Mouse (Mus musculus) R1 (cell line): ENCODE results near the gene Meox1.

ENCODE experiments used
- DNase-seq: peaks from one replicate; pipeline ENCODE4 v3.0.0-alpha.2; 2018; ENCODE audit warnings: low read depth, low spot score

The Meox1 gene

DNA sequence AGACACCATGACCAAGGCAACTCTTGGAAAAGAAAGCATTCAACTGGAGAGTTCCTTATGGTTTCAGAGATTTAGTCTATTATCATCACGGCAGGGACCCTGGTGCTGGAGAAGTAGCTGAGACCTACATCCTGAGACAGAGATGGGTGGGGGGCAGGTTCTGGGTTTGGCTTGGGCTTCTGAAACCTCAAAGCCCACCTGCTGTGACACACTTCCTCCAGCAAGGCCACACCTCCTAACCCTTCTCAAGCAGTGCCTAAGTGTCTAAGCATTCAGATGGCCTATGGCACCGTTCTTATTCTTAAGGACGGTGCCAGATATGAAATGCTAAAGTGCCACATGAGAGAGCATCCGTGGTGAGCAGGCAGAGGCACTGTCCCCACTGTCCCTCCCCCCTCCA lies 4.2 kb upstream of the Meox1 start:
- peak; percentile 58 for DNase-seq

DNA sequence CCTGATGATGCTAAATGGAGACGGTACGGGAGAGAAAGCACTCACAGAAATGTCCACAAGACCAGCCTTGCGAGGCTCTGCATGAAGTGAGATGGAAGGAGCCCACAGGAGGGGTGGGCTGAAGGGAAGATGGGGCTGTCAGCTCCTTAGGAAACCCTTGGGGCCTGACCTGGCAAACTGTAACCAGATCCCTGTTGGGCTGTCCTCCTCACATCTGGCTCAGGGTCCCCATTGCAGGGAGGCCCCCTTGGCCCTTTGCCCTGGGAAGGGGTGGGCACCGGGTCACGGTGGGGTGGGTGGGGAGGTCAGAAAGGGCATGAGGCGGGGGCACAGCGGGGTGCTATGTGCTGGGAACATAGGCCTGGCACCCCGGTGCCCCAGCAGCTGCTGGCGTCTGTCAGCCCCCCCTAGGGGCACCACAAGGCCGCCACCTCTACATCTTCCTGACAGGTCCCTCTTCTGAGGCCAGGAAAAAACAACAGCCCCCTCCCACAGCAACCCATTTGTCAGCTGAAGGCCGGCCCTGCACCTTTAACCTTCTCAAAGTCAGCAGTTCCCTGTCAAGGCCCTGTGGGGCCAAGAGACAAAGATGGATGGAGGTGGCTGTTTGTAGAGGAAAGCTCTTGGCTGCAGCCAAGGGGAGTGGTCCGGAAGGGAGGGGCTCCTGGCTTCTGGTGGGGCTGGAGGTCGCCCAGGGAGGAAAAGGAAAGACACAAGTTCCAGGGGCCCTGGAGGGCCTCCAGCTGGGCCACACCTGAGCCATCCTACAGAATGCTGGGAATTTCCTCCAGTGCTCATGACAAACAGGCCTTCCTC lies 2.6 kb upstream of the Meox1 start:
- peak; percentile 97 for DNase-seq

DNA sequence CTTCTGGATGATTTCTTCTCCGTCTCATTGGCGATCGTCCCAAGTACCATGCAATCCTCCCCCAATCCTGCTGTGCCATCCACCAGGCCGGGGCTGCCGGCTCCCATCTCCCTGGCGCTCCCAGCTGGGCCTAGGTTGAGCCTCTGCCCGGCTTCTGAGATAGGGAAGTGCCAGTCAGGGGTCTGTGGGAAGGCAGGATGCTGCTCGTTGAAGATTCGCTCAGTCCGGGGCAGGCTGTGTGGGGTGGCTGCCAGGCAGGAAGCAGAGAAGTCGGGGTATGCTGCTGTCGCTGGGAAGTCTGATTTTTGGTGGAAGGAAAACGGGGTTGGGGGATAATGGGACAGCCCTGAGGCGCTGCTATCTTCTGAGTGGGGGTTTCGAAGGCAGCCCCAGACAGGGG lies 614 bp downstream of the Meox1 start:
- no peak for DNase-seq

DNA sequence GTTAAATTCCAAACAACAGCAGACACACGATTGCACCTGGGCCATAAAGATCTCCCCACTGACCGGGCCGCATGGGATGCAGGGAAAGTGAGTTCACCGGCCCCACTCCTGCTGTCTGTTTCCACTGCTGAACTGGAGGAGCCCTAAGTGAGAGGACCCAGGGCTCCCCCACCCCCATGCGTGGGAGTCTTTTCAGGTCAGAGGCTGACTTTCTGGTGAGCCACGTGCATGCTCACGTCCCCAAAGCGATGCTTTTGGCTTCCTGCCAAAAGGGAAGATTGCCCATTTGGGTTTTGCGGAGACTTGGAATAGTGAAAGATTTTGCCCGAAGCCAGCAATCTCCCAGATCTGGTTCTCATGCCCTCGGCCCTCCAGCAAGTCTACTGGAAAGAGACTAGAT lies 2.7 kb downstream of the Meox1 start:
- peak; percentile 52 for DNase-seq

DNA sequence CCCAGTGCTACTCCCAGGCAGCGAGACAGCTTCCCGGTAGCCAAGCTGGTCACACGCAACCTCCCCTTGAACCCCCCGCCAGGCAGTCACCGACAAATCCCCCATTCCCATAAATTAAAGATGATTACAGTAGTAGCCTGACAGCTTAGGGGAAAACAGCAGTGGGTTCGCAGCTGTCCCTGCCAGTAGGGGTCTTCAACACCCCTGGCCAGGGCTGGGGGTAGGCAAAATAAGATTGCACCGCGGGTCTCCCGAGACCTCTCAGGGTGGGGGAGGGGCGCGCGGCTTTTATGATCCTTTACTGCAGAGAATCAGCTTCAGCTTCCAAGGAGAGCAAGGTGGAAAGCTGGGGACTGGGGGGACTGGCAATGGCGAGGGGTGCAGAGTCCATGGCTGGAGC lies 4.4 kb downstream of the Meox1 start:
- no peak for DNase-seq

DNA sequence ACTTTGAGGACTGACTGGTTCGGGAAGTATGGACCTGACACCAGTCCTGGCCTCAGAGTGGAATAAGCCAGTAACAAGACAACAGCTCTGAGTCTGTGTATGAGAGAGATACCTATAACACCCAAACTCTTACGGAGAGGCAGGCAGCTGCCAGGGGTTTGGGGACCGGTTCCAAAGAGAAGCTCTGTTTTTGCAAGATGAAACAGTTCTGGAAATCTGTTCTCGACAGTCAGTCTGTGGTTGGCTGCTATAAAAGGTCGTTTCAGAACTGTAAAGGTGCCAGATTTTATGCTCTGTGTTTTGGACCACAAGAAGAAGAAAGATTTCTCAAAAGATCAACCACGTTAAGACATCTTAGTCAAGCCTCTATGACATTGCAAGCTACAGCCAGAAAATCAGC lies 5.4 kb downstream of the Meox1 start:
- no peak for DNase-seq

DNA sequence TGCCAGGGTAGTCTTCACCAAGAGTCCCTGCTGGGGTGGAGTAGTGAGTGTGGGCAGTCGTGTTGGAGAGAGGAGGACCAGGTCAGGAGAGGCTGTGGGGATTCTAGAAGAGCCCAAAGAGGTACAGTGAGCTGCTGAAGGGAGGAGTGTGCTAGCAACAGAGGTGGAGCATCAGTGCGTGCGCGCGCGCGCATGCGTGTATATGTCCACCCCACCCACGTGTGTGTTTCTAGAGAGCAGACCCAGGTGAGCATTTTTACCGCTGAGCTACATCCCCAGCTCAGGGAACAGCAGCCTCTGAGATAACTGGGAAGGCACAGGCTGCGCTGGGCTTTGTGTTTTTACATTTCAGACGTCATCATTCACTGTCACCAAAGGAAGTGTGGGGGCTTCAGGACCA lies 7.7 kb downstream of the Meox1 start:
- DNase-seq = peak; percentile 51

DNA sequence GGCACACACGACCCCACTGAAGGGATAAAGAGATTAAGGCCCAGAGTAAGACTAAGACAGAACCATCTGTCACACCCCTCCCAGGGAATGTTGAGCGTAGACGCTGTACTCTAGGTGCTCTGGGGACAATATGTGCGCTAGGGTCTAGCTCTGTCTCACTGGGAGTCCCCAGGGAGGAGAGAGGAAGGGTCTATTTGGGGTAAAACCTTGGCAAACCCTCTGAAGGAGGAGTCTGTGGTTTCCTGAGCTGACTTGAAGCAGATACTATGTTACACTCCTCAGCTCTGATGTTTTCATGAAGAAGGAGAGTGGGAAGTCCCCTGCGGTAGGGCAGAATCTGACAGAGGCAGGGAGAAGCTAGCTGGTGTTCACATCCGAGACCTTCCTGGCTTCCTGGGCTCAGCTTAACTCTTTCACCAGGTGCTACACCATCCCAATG lies 8.3 kb downstream of the Meox1 start:
- DNase-seq = no peak

DNA sequence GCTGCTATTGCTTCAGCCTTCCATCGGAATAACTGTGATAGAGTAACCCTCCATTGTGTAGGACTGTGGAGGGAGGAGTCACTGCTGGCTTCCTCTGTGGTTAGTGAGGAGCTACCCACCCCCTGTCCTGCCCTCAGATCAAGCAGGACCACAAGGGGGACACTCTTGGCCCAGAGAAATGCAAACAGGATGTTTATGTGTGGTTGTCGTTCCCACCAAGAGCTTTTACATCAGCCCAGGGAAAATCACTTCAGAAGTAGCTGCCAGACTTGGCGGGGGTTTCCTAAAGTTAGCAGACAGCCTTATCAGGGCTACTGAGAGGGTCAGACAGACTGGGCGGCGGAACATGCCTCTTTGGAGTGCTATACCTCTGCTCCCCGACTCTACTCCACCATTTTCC lies 8.9 kb downstream of the Meox1 start:
- DNase-seq = no peak

DNA sequence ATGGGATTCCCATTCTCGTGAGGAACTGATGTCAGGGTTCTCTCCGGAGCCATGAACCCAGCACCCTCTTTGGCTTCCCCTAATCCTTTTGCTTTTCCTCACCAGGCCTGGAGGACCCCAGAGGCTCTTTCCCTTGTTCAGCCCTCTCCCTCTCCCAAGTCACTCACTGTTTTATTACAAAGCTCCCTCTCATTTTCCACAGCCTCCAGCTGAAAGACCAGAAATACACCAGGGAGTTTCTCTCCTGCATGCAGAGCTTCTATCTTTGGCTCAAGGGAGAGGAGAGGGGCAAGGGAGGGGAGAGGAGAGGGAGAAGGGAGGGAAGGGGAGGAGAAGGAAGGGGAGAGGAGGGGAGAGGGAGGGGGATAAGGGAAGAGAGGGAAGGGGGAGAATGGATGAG lies 10.3 kb downstream of the Meox1 start:
- no peak for DNase-seq

DNA sequence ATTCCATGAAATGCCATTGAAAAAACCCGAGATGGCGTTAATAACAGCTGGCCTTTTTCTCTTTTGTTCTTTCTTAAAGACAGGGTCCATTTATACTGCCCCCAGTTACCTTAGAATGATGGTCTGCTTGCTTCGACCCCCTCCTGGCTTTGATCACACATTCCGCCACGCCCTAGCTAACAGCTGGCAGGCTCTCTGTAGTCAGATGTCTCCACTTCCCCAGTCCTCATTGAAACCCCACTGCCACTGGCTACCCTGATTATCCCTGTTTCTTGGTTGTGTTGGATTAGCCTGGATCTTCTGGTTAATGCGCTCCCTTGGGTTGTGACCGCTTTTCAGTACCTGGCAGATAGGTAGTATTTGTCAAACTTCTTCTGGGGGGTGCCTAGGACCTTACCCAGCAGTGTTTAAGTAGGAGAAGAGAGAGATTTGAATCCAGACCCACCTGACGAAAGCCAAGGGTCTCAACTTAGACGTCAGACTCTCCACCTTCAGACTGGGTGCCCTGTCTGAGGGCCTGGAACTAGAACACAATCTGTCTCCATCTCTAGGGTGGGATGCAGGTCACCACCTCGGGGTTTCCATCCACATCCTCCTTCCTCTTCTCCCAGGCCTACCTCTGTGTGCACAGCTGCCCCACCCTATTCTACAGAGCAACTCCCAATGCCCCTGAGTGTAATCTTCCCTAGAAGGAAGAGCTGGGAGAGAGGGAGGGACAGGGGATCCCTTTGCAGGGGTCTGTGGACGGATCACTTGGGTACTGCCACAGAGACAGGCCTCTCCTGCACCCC lies 11.5 kb downstream of the Meox1 start:
- peak; percentile 29 for DNase-seq

DNA sequence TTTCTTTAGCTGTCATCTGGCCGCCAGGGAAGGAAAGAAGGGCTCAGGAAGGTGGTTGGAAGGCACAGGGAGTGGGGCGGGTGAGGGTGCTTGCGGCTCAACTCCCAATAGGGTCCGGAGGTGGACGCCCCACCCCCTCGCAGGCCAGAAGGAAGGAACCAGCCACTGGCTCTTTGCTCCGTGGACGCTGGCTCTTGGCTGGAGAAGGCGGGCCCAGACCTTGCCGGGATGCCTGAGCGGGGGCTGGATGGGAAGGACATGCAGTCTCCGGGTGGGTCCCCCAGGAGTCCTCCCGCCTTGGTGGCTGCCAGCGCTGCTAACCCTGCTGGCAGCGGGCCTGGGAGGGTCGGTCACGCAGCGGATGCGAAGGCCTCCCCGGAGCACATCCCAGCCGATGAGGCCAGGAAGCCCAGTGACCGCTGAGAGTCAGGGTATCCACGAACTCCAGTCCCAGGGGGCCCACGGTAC lies 12.5 kb downstream of the Meox1 start:
- peak; percentile 73 for DNase-seq

DNA sequence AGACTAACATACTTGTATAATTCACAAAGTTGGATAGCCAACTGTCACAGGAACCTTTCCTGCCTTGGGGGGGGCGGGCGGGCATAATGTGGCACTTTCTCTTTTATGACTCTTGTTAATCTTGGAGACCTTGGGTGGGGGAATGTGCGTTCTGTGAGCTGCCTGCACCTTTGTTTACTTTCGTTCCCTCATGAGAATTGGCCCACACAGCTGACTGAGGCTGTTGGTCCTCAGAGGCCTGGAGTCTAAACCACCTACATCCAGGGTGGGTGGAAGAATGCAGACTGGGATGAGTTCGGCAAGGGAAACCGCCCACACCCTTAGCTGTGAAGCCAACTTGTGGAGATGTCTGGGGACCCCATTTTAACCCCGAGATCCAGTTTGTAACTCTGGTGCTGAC lies 13.0 kb downstream of the Meox1 start:
- DNase-seq = no peak

DNA sequence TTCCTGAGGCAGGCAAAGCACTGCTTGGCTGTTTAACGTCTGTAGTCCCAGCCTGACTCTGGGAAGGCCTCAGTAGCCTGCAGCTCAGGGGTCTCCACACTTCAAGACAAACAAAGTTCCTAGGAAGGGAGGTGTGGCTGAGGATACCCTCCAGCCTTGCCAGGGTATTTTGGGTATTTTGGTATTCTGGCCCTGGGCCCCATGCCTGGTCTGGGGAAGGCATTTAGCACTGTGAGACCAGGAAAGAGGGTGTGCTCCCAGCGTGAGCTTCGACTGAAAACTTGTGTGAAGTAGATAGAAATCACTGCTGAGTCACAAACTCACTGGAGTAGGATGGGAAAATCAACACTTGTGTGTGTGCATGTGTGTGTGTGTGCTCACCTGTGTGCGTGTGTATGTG lies 14.5 kb downstream of the Meox1 start:
- no peak for DNase-seq

DNA sequence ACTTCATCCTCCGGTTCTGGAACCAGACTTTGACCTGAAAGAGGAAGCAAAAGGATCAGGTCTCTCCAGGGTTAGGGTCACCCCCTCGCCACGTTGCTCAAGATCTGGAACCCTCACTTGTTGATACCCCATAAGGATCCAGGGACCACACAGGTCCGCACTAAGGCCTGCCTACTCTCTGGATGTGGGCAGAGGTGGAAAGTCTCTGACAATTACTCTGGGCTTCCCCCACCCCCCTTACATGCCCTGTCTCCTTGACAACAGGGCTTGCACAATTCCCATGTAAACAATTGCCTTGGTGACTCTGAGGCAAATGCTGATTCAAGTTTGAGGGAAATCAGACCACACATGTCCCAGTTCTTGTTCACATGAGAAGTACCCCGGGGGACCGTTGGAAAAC lies 15.5 kb downstream of the Meox1 start:
- DNase-seq = no peak

DNA sequence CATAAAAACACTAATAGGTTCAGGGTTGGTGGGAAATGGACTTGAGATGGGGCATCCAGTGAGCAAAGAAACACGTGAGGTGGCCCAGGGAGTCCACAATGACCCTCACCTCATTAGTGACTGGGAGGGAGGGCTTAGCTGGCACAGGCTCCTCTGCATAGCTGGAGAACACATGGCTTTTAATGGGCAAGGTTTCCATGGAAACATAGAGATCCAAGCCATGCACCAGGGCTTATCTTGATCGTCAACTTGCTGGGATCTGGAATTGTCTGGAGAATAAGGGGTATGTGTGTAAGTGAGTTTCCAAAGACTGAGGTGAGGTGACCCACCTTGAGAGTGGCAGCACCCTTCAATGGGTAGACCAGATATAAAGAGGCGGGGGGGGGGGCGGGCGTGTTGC lies 19.2 kb downstream of the Meox1 start:
- DNase-seq = peak; percentile 12

DNA sequence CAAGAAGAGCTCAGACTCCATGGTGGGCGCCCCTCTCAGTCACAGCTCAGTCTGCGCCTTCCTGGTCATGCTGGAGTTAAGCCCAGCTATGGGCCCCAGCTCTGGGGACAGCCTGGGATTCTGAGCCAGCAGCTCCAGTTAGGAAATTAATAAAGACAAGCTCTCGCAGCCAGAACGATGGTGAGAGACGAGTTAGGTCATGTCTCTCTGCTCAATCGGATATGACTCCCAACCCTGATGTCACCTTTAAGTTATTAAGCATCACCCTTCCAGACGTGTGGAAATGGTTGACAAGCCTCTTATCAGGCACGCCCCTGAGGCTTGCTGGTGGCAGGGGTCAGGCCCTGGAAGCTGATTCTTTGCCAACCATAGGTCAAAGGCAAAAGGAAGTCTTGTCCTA lies 20.3 kb downstream of the Meox1 start:
- DNase-seq = no peak

DNA sequence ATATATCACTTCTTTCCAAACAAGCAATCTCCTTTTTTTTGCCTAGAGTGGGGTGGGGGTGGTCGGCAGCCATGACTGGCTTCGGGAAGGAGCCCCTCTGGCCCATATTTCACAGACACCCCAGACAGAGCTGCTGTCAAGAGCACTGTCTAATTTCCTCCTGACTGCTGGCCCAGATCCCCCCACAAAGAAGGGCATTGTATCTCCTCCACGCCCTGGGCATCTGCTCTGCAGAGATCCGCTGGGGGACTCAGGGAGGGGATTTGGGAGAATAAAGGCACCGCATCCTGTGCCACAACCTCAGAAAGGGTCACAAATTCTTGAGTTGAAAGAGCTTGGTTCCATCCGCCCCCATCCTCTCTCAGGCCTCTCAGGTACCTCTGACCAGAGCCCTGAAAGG lies 22.7 kb downstream of the Meox1 start:
- no peak for DNase-seq

DNA sequence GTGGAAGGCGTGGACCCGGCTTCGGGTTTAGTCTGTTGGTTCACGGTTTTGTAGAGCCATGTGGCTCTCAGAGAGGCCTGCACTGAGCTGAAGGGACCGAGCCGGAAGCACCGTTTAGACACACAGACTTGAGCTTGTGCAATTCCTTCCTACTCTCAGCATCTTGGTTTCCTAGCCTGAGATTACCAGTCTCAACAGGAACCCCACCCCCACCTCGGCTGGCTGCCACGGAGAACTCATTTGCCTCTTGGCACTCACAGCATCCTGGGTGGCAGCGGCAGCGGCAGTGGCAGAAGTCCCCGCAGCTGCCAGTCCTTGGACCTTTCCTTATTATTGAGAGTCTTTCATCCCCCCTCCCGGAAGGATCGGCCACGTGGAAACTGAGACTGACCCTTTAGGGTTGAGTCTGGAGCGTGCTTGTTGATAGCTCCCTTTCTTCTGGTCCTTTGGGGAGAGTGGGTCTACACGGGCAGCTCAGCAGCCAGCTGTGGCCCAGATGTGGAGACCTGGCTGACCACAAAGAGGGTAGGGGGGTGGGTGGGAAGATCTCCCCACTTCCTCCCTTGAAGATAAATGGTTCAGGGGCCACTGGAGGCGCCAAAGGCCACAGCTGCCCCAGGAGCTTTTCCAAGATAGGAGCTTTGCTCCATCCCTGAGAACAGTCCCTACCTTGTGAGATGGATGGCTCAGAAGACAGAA lies 24.0 kb downstream of the Meox1 start:
- no peak for DNase-seq

DNA sequence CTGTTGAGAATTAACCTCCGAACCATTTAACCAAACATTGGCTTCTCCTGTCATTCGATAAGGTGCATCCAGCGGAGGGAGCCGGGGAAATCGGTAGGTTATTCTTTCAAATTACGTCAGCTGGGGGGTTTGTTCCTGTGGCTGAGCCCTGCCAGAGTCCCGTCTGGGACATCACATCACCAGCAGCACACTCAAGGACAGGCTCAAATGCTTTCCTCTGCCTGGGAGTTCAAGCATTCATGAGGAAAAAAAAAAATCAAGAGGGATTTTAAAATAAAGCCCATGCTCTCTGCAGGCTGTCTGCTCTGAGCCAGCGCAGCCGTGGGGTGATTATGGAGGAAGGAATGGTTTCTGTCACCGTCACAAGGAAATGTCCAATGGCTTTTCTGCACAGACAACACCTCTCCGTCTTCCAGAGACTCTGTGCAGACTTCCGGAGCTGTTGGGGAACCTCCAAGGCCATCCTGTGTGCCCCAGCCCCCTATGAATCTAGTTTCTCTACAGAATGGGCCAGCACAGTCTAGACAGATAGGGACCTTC lies 26.6 kb downstream of the Meox1 start:
- no peak for DNase-seq

DNA sequence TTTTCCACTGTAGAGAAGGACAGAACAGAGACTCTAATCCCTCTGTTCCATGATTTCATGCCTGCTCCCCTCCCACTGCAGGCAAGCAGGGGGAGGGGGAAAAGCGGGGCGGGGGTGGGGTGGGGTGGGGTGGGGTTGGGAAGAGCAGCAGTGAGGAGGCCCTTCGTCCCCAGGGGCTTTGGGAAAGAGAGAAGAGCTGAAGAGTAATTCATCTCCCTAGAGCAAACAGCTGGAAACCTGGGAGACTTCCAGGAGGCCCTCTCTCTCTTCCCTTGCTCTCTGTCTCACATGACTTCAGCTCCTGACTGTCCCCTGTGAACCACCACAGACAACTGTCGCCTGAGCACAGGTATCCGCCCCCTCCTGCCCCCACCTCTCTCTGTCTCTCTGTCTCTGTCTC lies 35.4 kb downstream of the Meox1 start:
- DNase-seq = no peak
